Mouse (Mus musculus) brain, embryonic 14.5 days (tissue): ENCODE data around the gene Kank4. TPM values are rescaled to one million over a fixed set of nuclear protein-coding genes. Genes with fewer than 3 reads are reported as not detected.
A peak's percentile ranks its signal among the peaks of the same experiment; 100 is the strongest.
"Not testable (repeated sequence)": the region's sequence is repeated elsewhere in the genome, so short reads cannot be mapped to it uniquely, and the experiment has no call there.

Source experiments
- DNase-seq: peaks from one replicate; pipeline ENCODE4 v3.0.0-alpha.2; 2011; ENCODE audit warnings: low read depth
- CTCF ChIP-seq: fragments of 200-500 bp; IDR thresholded peaks from 2 replicates; pipeline ENCODE4 v1.5.1; 2012; ENCODE audit warnings: inconsistent platforms, mild to moderate bottlenecking, moderate library complexity, borderline replicate concordance; ENCODE audit not compliant: insufficient read depth, insufficient read length; ENCODE audit errors: extremely low read depth
- POLR2A ChIP-seq: fragments of 200-500 bp; IDR thresholded peaks from 2 replicates; pipeline ENCODE4 v1.6.1; 2012; ENCODE audit warnings: mild to moderate bottlenecking, inconsistent platforms, borderline replicate concordance; ENCODE audit not compliant: poor library complexity, insufficient read depth, insufficient read length, severe bottlenecking; ENCODE audit errors: extremely low read depth
- polyA plus RNA-seq: library from polyadenylated mRNA; depleted of rRNA; stranded (reverse); fragments of >200 nt; gene quantifications from 2 replicates; pipeline ENCODE4 v1.2.3, GENCODE M21; 2012

Gene Kank4
- polyA plus RNA-seq, 1 experiment, result 3.2 TPM

GRCm38 (mm10) chr4:98846396-98846795 lies 29.1 kb upstream of the Kank4 start:
- TF ChIP-seq POLR2A (no peak), CTCF (no peak)
- no peak for DNase-seq

- peak; percentile 31 for DNase-seq
- TF ChIP-seq POLR2A (no peak), CTCF (no peak)
Measured at GRCm38 (mm10) chr4:98845687-98846125, 28.4 kb upstream of the Kank4 start.

- TF ChIP-seq CTCF, result no peak
- TF ChIP-seq POLR2A, result no peak
- no peak for DNase-seq
Measured at GRCm38 (mm10) chr4:98845201-98845600, 27.9 kb upstream of the Kank4 start.

GRCm38 (mm10) chr4:98843906-98844597 lies 26.7 kb upstream of the Kank4 start:
- no peak for TF ChIP-seq POLR2A
- no peak for TF ChIP-seq CTCF
- DNase-seq, result no peak

- DNase-seq, result not testable (repeated sequence)
Measured at GRCm38 (mm10) chr4:98841251-98841650, 23.9 kb upstream of the Kank4 start.

- DNase-seq, result peak; percentile 62
- no peak for TF ChIP-seq CTCF
Measured at GRCm38 (mm10) chr4:98840526-98840925, 23.2 kb upstream of the Kank4 start.

GRCm38 (mm10) chr4:98838913-98839312 lies 21.6 kb upstream of the Kank4 start:
- DNase-seq, result no peak
- TF ChIP-seq POLR2A, result no peak
- TF ChIP-seq CTCF, result no peak

- TF ChIP-seq CTCF, result no peak
- TF ChIP-seq POLR2A, result no peak
- no peak for DNase-seq
Measured at GRCm38 (mm10) chr4:98837715-98838505, 20.6 kb upstream of the Kank4 start.

GRCm38 (mm10) chr4:98836519-98836918 lies 19.2 kb upstream of the Kank4 start:
- no peak for DNase-seq
- TF ChIP-seq CTCF (no peak), POLR2A (no peak)

GRCm38 (mm10) chr4:98834782-98835181 lies 17.4 kb upstream of the Kank4 start:
- no peak for TF ChIP-seq CTCF
- TF ChIP-seq POLR2A, result no peak
- DNase-seq, result peak; percentile 14

GRCm38 (mm10) chr4:98831726-98832125 lies 14.4 kb upstream of the Kank4 start:
- no peak for DNase-seq
- no peak for TF ChIP-seq POLR2A
- TF ChIP-seq CTCF, result no peak

GRCm38 (mm10) chr4:98826701-98827100 lies 9.4 kb upstream of the Kank4 start:
- TF ChIP-seq POLR2A (no peak), CTCF (no peak)
- no peak for DNase-seq

GRCm38 (mm10) chr4:98823740-98824139 lies 6.4 kb upstream of the Kank4 start, which contains the start of gene I0C0044D17Rik:
Gene I0C0044D17Rik, minus strand, starts transcription at chr4:98823840.
- DNase-seq, result not testable (repeated sequence)
